Mouse (Mus musculus): Measurements from ENCODE around the gene Intu.

The Intu gene

GRCm38 (mm10) chr3:40531286-40532141 lies at the start of gene Intu:
Intu (plus strand) TSS chr3:40531286.
- peak; percentile 57 for DNase-seq (ENCODE audit: low spot score)

- DNase-seq (ENCODE audit: low spot score): no peak
Observed at GRCm38 (mm10) chr3:40483221-40483654, 47.8 kb upstream of the Intu start.

- DNase-seq (ENCODE audit: low spot score): no peak
Observed at GRCm38 (mm10) chr3:40487381-40487780, 43.7 kb upstream of the Intu start.

GRCm38 (mm10) chr3:40491742-40492141 lies 39.3 kb upstream of the Intu start:
- DNase-seq (ENCODE audit: low spot score): no peak

- no peak for DNase-seq (ENCODE audit: low spot score)
Observed at GRCm38 (mm10) chr3:40498898-40499297, 32.2 kb upstream of the Intu start.

GRCm38 (mm10) chr3:40500157-40500808 lies 30.8 kb upstream of the Intu start:
- DNase-seq (ENCODE audit: low spot score): no peak

- no peak for DNase-seq (ENCODE audit: low spot score)
Observed at GRCm38 (mm10) chr3:40504377-40504776, 26.7 kb upstream of the Intu start.

- DNase-seq (ENCODE audit: low spot score): no peak
Observed at GRCm38 (mm10) chr3:40505451-40506014, 25.6 kb upstream of the Intu start.

- no peak for DNase-seq (ENCODE audit: low spot score)
Observed at GRCm38 (mm10) chr3:40508927-40509576, 22.0 kb upstream of the Intu start.

- DNase-seq (ENCODE audit: low spot score): no peak
Observed at GRCm38 (mm10) chr3:40510567-40510966, 20.5 kb upstream of the Intu start.

- no peak for DNase-seq (ENCODE audit: low spot score)
Observed at GRCm38 (mm10) chr3:40512936-40513829, 17.9 kb upstream of the Intu start.

- DNase-seq (ENCODE audit: low spot score): no peak
Observed at GRCm38 (mm10) chr3:40518240-40518639, 12.8 kb upstream of the Intu start.

- DNase-seq (ENCODE audit: low spot score): no peak
Observed at GRCm38 (mm10) chr3:40519555-40519954, 11.5 kb upstream of the Intu start.

GRCm38 (mm10) chr3:40520567-40520966 lies 10.5 kb upstream of the Intu start:
- no peak for DNase-seq (ENCODE audit: low spot score)

- no peak for DNase-seq (ENCODE audit: low spot score)
Observed at GRCm38 (mm10) chr3:40522446-40522845, 8.6 kb upstream of the Intu start.

GRCm38 (mm10) chr3:40522846-40523245 lies 8.2 kb upstream of the Intu start:
- DNase-seq (ENCODE audit: low spot score): no peak

GRCm38 (mm10) chr3:40523371-40523783 lies 7.7 kb upstream of the Intu start:
- no peak for DNase-seq (ENCODE audit: low spot score)

GRCm38 (mm10) chr3:40524841-40525240 lies 6.2 kb upstream of the Intu start:
- no peak for DNase-seq (ENCODE audit: low spot score)

GRCm38 (mm10) chr3:40525341-40525740 lies 5.7 kb upstream of the Intu start:
- DNase-seq (ENCODE audit: low spot score): no peak

GRCm38 (mm10) chr3:40526095-40526494 lies 5.0 kb upstream of the Intu start:
- no peak for DNase-seq (ENCODE audit: low spot score)

- no peak for DNase-seq (ENCODE audit: low spot score)
Observed at GRCm38 (mm10) chr3:40527218-40527617, 3.9 kb upstream of the Intu start.
